Mouse (Mus musculus) C2C12 (cell line): Measurements from ENCODE around the gene Ugt1a10.
"Not testable (repeated sequence)": the region's sequence is repeated elsewhere in the genome, so short reads cannot be mapped to it uniquely, and the experiment has no call there.

Experiments used
- CTCF ChIP-seq: IDR thresholded peaks from one replicate; pipeline ENCODE4 v1.5.1; 2011; ENCODE audit not compliant: control insufficient read depth, insufficient read depth, insufficient read length
- FOSL1 ChIP-seq: IDR thresholded peaks from one replicate; pipeline ENCODE4 v1.8.0; 2011; ENCODE audit warnings: mild to moderate bottlenecking, low read length; ENCODE audit not compliant: poor library complexity, insufficient read depth, severe bottlenecking
- MAX ChIP-seq: IDR thresholded peaks from one replicate; pipeline ENCODE4 v1.6.1; 2011; ENCODE audit warnings: mild to moderate bottlenecking, control low read depth
- MYOD1 ChIP-seq: IDR thresholded peaks from one replicate; pipeline ENCODE4 v1.6.1; 2011; ENCODE audit warnings: low read depth; ENCODE audit not compliant: control insufficient read depth, insufficient read length
- MYOG ChIP-seq: IDR thresholded peaks from one replicate; pipeline ENCODE4 v1.6.1; 2011; ENCODE audit not compliant: control insufficient read depth, insufficient read length; ENCODE audit errors: extremely low read depth
- USF1 ChIP-seq: IDR thresholded peaks from one replicate; pipeline ENCODE4 v1.6.1; 2011; ENCODE audit warnings: low read depth, mild to moderate bottlenecking, control low read depth, moderate library complexity

DNA sequence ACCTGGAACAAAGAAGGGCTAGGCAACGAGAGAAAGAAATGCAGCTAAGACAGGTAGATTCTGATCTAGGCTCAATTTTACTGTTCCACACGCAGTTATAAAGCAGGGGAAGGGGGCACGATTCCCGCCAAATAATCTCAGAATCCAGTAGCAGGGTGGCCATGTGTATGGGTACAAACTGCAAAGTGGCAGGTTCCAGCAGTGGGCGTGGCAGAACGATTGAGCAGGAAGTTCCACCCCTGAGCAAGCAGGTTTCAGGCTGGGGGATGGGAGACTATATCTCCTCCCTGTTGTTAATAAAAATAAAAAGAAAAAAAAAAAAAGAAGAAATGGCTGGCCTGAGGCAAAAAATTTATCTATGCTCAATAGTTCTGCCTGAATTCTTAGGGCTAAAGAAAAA, 57.6 kb downstream of the Ugt1a10 start:
- TF ChIP-seq CTCF, USF1, MAX, MYOD1, MYOG, FOSL1: not testable (repeated sequence)
